Mouse (Mus musculus) left cerebral cortex, adult 18-20 months (tissue): ENCODE results near the gene Dhrs4. TPM values are rescaled to one million over a fixed set of nuclear protein-coding genes. Genes with fewer than 3 reads are reported as not detected.
A peak's percentile ranks its signal among the peaks of the same experiment; 100 is the strongest.

Experiments
- DNase-seq, 2 experiments: peaks; one replicate each; pipeline ENCODE4 v3.0.0; 2021 to 2022; ENCODE audit warnings: low spot score in 2 of 2, mixed read lengths in 1 of 2
- total RNA-seq, 2 experiments: library from RNA; stranded (reverse); gene quantifications; 2 replicates each; pipeline ENCODE4 v1.2.3; 2021

The Dhrs4 gene
- total RNA-seq, 2 experiments from 2014 or later: 19.0 to 19.2 TPM

GRCm38 (mm10) chr14:55526674-55527073 lies 48.1 kb downstream of the Dhrs4 start:
- DNase-seq: no peak

- peak in 1 of 2 experiments; percentile 45 for DNase-seq
These were observed 49.4 kb downstream of the Dhrs4 start for GRCm38 (mm10) chr14:55527940-55528339.

- peak in 1 of 2 experiments; percentile 41 for DNase-seq
These were observed 57.7 kb downstream of the Dhrs4 start for GRCm38 (mm10) chr14:55536116-55536745.

Other genes with a start within 250 kb of the Dhrs4 start
- 10 to 100 TPM; 38.0 to 49.1 TPM for gene Carmil3, start 11.9 kb downstream of the Dhrs4 start, total RNA-seq
- 100 to 1,000 TPM; 218 to 223 TPM for gene Cpne6, start 31.7 kb downstream of the Dhrs4 start, total RNA-seq
- gene Nrl, start 46.2 kb downstream of the Dhrs4 start, total RNA-seq: 1 to 10 TPM in 1 of 2 experiments, under 1 TPM in 1; 0.82 to 1.4 TPM
- 10 to 100 TPM; 27.6 to 37.2 TPM for gene Pck2, start 61.5 kb downstream of the Dhrs4 start, total RNA-seq
- 10 to 100 TPM; 83.6 to 86.8 TPM for gene Dcaf11, start 81.2 kb downstream of the Dhrs4 start, total RNA-seq
- not detected for gene A730061H03Rik, start 81.6 kb downstream of the Dhrs4 start, total RNA-seq
- gene Fitm1, start 96.9 kb downstream of the Dhrs4 start, total RNA-seq: not detected
- 10 to 100 TPM; 47.2 to 58.6 TPM for gene Psme1, start 99.4 kb downstream of the Dhrs4 start, total RNA-seq
- 10 to 100 TPM; 44.7 to 58.2 TPM for gene Emc9, start 106.5 kb downstream of the Dhrs4 start, total RNA-seq
- 10 to 100 TPM; 59.6 to 65.7 TPM for gene Psme2, start 112.4 kb downstream of the Dhrs4 start, total RNA-seq
- 10 to 100 TPM; 42.0 to 46.2 TPM for gene Rnf31, start 113.0 kb downstream of the Dhrs4 start, total RNA-seq
- 10 to 100 TPM; 11.7 to 11.8 TPM for gene Irf9, start 124.8 kb downstream of the Dhrs4 start, total RNA-seq
- 1 to 10 TPM; 1.7 to 2.7 TPM for gene Rec8, start 139.3 kb downstream of the Dhrs4 start, total RNA-seq
- 100 to 1,000 TPM; 106 to 116 TPM for gene Ipo4, start 157.2 kb downstream of the Dhrs4 start, total RNA-seq
- 1 to 10 TPM; 3.6 to 4.3 TPM for gene Gm49378, start 159.1 kb downstream of the Dhrs4 start, total RNA-seq
- 10 to 100 TPM; 37.0 to 39.8 TPM for gene Tm9sf1, start 165.0 kb downstream of the Dhrs4 start, total RNA-seq
- gene Tssk4, start 171.4 kb downstream of the Dhrs4 start, total RNA-seq: 1 to 10 TPM in 1 of 2 experiments, under 1 TPM in 1; 0.94 to 1.1 TPM
- gene Mdp1, start 181.8 kb downstream of the Dhrs4 start, total RNA-seq: 10 to 100 TPM; 40.1 to 42.2 TPM
- gene Gmpr2, start 193.2 kb downstream of the Dhrs4 start, total RNA-seq: 10 to 100 TPM; 20.1 to 22.8 TPM
- gene Nedd8, start 193.4 kb downstream of the Dhrs4 start, total RNA-seq: 100 to 1,000 TPM; 318 to 349 TPM
- gene Tinf2, start 203.1 kb downstream of the Dhrs4 start, total RNA-seq: 10 to 100 TPM; 14.8 to 19.7 TPM
- gene Tgm1, start 235.2 kb downstream of the Dhrs4 start, total RNA-seq: not detected
- 10 to 100 TPM; 47.1 to 51.2 TPM for gene Rabggta, start 243.5 kb downstream of the Dhrs4 start, total RNA-seq